Mouse (Mus musculus) liver, postnatal 0 days (tissue): ENCODE results near the gene Specc1. TPM values are rescaled to one million over a fixed set of nuclear protein-coding genes. Genes with fewer than 3 reads are reported as not detected.

Source experiments
- ATAC-seq: fragments of 200-750 bp; cut with Nextera tagmentation; 2 replicates; pipeline ENCODE4 v1.8.0; 2017; ENCODE audit warnings: mild to moderate bottlenecking, moderate library complexity
- DNase-seq: peaks from one replicate; pipeline ENCODE4 v3.0.0-alpha.2; 2016
- H3K27ac ChIP-seq: fragments of 300-500 bp; sonication (generic); 2 replicates; pipeline ENCODE4 v1.5.1; 2014; ENCODE audit warnings: antibody characterized with exemption, moderate library complexity, mild to moderate bottlenecking, low read depth
- H3K27me3 ChIP-seq: fragments of 300-500 bp; sonication (generic); 2 replicates; pipeline ENCODE4 v1.6.1; 2014; ENCODE audit warnings: low read length, control low read depth, mixed read lengths; ENCODE audit not compliant: insufficient read depth
- H3K36me3 ChIP-seq: fragments of 300-500 bp; sonication (generic); replicated peaks from 2 replicates; pipeline ENCODE4 v1.6.1; 2014; ENCODE audit warnings: mild to moderate bottlenecking, control low read depth, low read length, moderate library complexity, mixed read lengths; ENCODE audit not compliant: insufficient read depth
- H3K4me1 ChIP-seq: fragments of 300-500 bp; sonication (generic); 2 replicates; pipeline ENCODE4 v1.6.1; 2014; ENCODE audit warnings: antibody characterized with exemption, mild to moderate bottlenecking, control low read depth; ENCODE audit not compliant: insufficient read depth
- H3K4me2 ChIP-seq: fragments of 300-500 bp; sonication (generic); 2 replicates; pipeline ENCODE4 v1.6.1; 2014; ENCODE audit warnings: low read depth, mild to moderate bottlenecking, low read length, moderate library complexity, mixed read lengths
- H3K4me3 ChIP-seq: fragments of 300-500 bp; sonication (generic); 2 replicates; pipeline ENCODE4 v1.5.1; 2014; ENCODE audit warnings: low read depth, low read length
- H3K9ac ChIP-seq: fragments of 300-500 bp; sonication (generic); replicated peaks from 2 replicates; pipeline ENCODE4 v1.6.1; 2014; ENCODE audit warnings: mild to moderate bottlenecking, moderate library complexity
- H3K9me3 ChIP-seq: fragments of 300-500 bp; sonication (generic); 2 replicates; pipeline ENCODE4 v1.6.1; 2016; ENCODE audit warnings: mild to moderate bottlenecking, control low read depth, low read length, mixed read lengths
- CTCF ChIP-seq: sonication (generic); IDR thresholded peaks from 2 replicates; pipeline ENCODE4 v1.5.1; 2016; ENCODE audit warnings: antibody characterized with exemption, low read depth
- EP300 ChIP-seq: IDR thresholded peaks from 2 replicates; pipeline ENCODE4 v1.6.1; 2016; ENCODE audit warnings: antibody characterized with exemption, low read depth, mild to moderate bottlenecking
- WGBS: fragments of 180-500 bp; shearing (Covaris S2); extraction: QIAGEN DNeasy Blood & Tissue Kit; methylation state at CpG from one replicate; pipeline ENCODE4 v1.1.7; 2014; ENCODE audit not compliant: insufficient replicate concordance; 5-methylcytosine and 5-hydroxymethylcytosine counted together
- polyA plus RNA-seq: library from polyadenylated mRNA; unstranded; fragments of >200 nt; fragmentation: Nextera tagmentation; extraction: Ambion mirVana; gene quantifications from 2 replicates; pipeline ENCODE4 v1.2.1, GENCODE M21; 2015

Gene Specc1
- polyA plus RNA-seq, 1 experiment from 2014 or later: 20.7 TPM

DNA sequence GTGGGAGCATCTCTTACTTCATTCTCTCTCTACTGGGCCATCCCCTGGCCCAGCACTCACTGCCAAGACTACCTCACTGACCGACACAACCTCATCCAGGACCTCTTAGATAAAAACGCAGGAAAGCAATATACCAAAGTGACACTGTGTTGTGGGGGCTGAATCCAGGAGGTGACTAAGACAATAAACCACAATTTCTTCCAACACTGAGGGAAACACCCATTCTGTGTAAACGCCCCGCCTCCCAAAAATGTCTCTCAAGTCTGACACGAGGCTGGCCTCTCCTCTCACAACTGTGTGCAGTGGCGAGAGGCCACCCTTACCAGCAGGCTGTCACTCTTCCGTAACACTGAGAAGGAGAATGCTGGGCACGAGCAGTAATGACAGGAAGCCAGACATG is 311.8 kb downstream of the Specc1 start:
- no peaks in the 10 kb centered on the region for H3K9me3 ChIP-seq
- peaks cover 4% of the 10 kb centered on the region; the same call in 1 of the 2 replicates for H3K36me3 ChIP-seq
- H3K4me3 ChIP-seq: no peak overlapping the region
- no peaks in the 10 kb centered on the region for H3K4me1 ChIP-seq
- H3K27ac ChIP-seq: no peak overlapping the region
- ATAC-seq (no peak), DNase-seq (no peak)
- TF ChIP-seq EP300: no peak
- no peak for TF ChIP-seq CTCF
- no peak overlapping the region for H3K4me2 ChIP-seq
- H3K27me3 ChIP-seq: no peaks in the 10 kb centered on the region
- WGBS: 65% methylated on average over 8 of the region's 8 CpGs
- H3K9ac ChIP-seq: no peak overlapping the region

DNA sequence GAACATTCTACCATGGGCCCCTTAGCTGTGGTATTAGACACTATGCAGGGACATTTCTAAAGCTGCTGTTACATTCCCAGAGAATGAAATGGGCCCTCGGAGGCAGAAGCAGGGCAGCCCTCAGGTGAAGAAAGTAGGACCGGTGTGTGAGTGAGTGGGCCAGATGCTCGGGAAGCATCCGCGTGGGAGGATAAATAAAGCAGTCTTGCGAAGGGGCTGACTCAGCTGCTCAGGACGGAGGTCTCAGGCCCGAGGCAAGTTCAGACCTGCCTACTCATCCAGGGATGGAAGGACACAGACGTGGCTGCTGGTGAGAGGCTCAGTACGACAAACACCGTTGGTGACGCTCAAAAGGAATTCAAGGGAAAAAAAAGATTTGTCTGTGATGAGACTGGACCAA is 312.5 kb downstream of the Specc1 start:
- Histone ChIP-seq H3K4me1 (no peaks in the 10 kb centered on the region), H3K27me3 (no peaks in the 10 kb centered on the region), H3K4me2 (no peak overlapping the region), H3K4me3 (no peak overlapping the region), H3K9ac (no peak overlapping the region), H3K9me3 (no peaks in the 10 kb centered on the region), H3K36me3 (peaks cover 4% of the 10 kb centered on the region; the same call in 1 of the 2 replicates), H3K27ac (no peak overlapping the region)
- no peak for TF ChIP-seq CTCF
- ATAC-seq (no peak), DNase-seq (no peak)
- 84% methylated on average over 12 of the region's 12 CpGs for WGBS

DNA sequence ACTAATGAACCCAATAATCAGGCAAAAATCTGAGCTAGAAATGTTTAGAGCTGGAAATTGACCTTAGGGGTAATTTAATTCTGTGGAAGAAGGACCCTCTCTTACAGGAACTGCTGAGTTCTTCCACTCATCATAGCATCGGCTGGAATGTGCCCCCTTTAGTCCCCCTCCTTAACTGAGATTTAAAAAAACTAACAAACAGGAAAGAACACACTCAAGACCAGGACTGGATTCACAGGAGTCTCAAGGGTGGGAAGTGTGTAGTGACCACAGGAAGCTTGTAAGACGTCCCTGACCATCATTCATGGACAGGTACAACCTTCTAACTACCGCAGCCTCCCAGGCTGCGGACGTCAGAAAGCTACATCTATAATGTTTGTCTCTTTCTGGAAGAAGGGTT is 314.3 kb downstream of the Specc1 start:
- DNase-seq: no peak
- H3K27me3 ChIP-seq: no peaks in the 10 kb centered on the region
- no peak overlapping the region for H3K4me3 ChIP-seq
- H3K9ac ChIP-seq: no peak overlapping the region
- H3K27ac ChIP-seq: no peak overlapping the region
- H3K4me2 ChIP-seq: no peak overlapping the region
- TF ChIP-seq CTCF (no peak), EP300 (no peak)
- peaks cover 4% of the 10 kb centered on the region; the same call in 1 of the 2 replicates for H3K36me3 ChIP-seq
- H3K4me1 ChIP-seq: no peaks in the 10 kb centered on the region
- ATAC-seq: no peak
- no peaks in the 10 kb centered on the region for H3K9me3 ChIP-seq
- 63% methylated on average over 5 of the region's 5 CpGs for WGBS

Other genes starting within 250 kb of the Specc1 start
- gene Slc5a10, start 235.9 kb upstream of the Specc1 start, polyA plus RNA-seq: not detected in 2 replicates
- 5.2 and 5.7 TPM in 2 replicates for gene Prpsap2, start 194.7 kb upstream of the Specc1 start, polyA plus RNA-seq
- gene Ulk2, start 101.7 kb upstream of the Specc1 start, polyA plus RNA-seq: 4.8 and 4.9 TPM in 2 replicates
- 4.2 and 4.9 TPM in 2 replicates for gene Akap10, start 26.5 kb upstream of the Specc1 start, polyA plus RNA-seq